Comparison of ENCODE assay signal across 7 mouse cellular contexts in the genomic region with DNA sequence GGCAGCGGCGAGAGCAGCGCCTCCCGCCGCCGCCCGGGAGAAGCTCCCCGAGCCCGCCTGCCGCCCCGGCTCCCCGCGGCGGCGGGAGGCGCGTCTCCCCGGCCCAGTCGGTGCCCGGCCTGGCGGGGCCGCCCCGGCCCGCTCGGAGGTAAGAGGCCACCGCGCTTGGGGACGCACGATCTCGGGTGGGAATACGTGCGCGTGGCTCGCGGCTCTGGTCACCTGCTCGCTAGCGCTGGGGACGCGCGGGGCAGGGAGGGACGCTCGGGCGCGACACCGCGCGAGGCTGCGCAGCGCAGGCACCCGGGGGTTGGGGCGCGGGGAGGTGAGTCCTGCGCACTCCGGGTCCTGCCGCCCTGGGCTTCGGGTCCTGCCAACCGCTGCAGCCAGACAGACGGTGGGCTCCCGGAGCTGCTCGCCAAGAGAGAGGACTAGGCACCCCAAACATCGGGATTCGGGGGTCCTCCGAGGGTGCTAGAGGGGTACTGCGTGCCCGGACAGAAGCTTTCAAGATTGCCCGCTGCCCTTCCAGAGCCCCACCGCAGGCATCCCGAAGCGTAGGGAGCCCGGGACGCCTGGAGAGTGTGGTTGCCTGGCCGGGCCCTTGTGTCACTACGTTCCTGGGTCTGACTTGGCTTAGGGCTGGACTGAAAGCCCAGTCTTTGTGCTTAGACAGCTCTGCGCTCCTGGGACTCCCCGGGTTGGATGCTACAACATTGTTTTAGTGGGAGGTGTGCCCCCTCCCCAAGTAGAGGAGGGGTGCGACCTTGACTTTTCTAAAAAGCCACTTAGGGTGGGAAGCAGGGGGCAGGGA. TPM values are rescaled to one million over a fixed set of nuclear protein-coding genes. Genes with fewer than 3 reads are reported as not detected.
DNase-seq lines count a peak whose midpoint lies in the region; ATAC-seq and TF ChIP-seq lines count a peak whose summit lies in the region.

No protein-coding gene starts in this region.

- peak; percentile 68; the same call in 1 of the 2 replicates for ATAC-seq in hindbrain, embryonic 11.5 days (ENCODE audit: low FRiP score)
- peak; percentile 71; the same call in 1 of the 2 replicates for ATAC-seq in midbrain, embryonic 14.5 days (ENCODE audit: low FRiP score, low TSS enrichment)

- H3K36me3 ChIP-seq in hindbrain, embryonic 11.5 days (ENCODE audit: control insufficient read depth, insufficient read depth, low read length) = no peaks in the 10 kb centered on the region
- no peaks in the 10 kb centered on the region for H3K36me3 ChIP-seq in midbrain, embryonic 14.5 days (ENCODE audit: control insufficient read depth, insufficient read depth, low read length)

- TF ChIP-seq POLR2A in embryonic fibroblast, embryonic 13.5 days (IDR thresholded peaks at IDR 0.05; ENCODE audit: low read depth, low read length) = no peak

- no peak for TF ChIP-seq CTCF in embryonic fibroblast, embryonic 13.5 days (IDR thresholded peaks at IDR 0.05; ENCODE audit: borderline replicate concordance, insufficient read depth, low read length)

- peak overlapping the region; percentile 40 for H3K9ac ChIP-seq in hindbrain, embryonic 11.5 days (ENCODE audit: low read depth, low read length)
- peak overlapping the region; percentile 67 for H3K9ac ChIP-seq in midbrain, embryonic 14.5 days (replicated peaks; ENCODE audit: low read length)

- peaks cover 46% of the 10 kb centered on the region for H3K27me3 ChIP-seq in hindbrain, embryonic 11.5 days (ENCODE audit: control insufficient read depth, insufficient read depth, low read length)
- H3K27me3 ChIP-seq in midbrain, embryonic 14.5 days (ENCODE audit: control insufficient read depth, insufficient read depth, low read length) = peaks cover 53% of the 10 kb centered on the region

- H3K4me3 ChIP-seq in embryonic fibroblast, embryonic 13.5 days (ENCODE audit: insufficient read depth, low read length) = peak overlapping the region; percentile 35
- peak overlapping the region; percentile 67 for H3K4me3 ChIP-seq in hindbrain, embryonic 11.5 days (ENCODE audit: low read depth, low read length)
- peak overlapping the region; percentile 67 for H3K4me3 ChIP-seq in midbrain, embryonic 14.5 days (replicated peaks; ENCODE audit: low read depth, low read length)

- H3K27ac ChIP-seq in embryonic fibroblast, embryonic 13.5 days (ENCODE audit: insufficient read depth, low read length) = no peak overlapping the region
- H3K27ac ChIP-seq in hindbrain, embryonic 11.5 days (ENCODE audit: low read depth, low read length) = no peak overlapping the region
- no peak overlapping the region for H3K27ac ChIP-seq in midbrain, embryonic 14.5 days (replicated peaks; ENCODE audit: low read depth, low read length)

- peak overlapping the region; percentile 98 for H3K4me2 ChIP-seq in hindbrain, embryonic 11.5 days (replicated peaks; ENCODE audit: low read depth, low read length)
- peak overlapping the region; percentile 99 for H3K4me2 ChIP-seq in midbrain, embryonic 14.5 days (ENCODE audit: low read length)

- WGBS in hindbrain, embryonic 11.5 days = under 1% methylated on average over 51 of the region's 76 CpGs
- WGBS in midbrain, embryonic 14.5 days = under 1% methylated on average over 70 of the region's 76 CpGs

- H3K9me3 ChIP-seq in hindbrain, embryonic 11.5 days (ENCODE audit: control insufficient read depth, low read length) = no peaks in the 10 kb centered on the region
- H3K9me3 ChIP-seq in midbrain, embryonic 14.5 days (ENCODE audit: control insufficient read depth, low read length) = no peaks in the 10 kb centered on the region

- peaks cover 3% of the 10 kb centered on the region for H3K4me1 ChIP-seq in embryonic fibroblast, embryonic 13.5 days (ENCODE audit: control insufficient read depth, insufficient read depth, low read length)
- H3K4me1 ChIP-seq in hindbrain, embryonic 11.5 days (replicated peaks; ENCODE audit: control insufficient read depth, insufficient read depth, low read length) = no peaks in the 10 kb centered on the region
- H3K4me1 ChIP-seq in midbrain, embryonic 14.5 days (ENCODE audit: control insufficient read depth, insufficient read depth, low read length) = 0 out of 2 replicates have a peak, but pooled peaks cover 15% of the 10 kb centered on the region

- DNase-seq in NIH3T3 (ENCODE audit: low read depth) = peak; percentile 30
- peak; percentile 52 to 69 for DNase-seq in adrenal gland, postnatal 36 days
- DNase-seq in hindbrain, embryonic 11.5 days (ENCODE audit: low spot score) = peak; percentile 62
- peak; percentile 53 to 56 for DNase-seq in left cerebral cortex, adult 8-10 months (ENCODE audit: low spot score in 2 of 2)
- peak; percentile 74 for DNase-seq in midbrain, embryonic 14.5 days
- DNase-seq in testis, postnatal 10 days (ENCODE audit: low spot score) = peak; percentile 58

RNA-seq across cellular contexts. Expression of a gene that starts 0.5 kb away (rescaled TPM):
- total RNA-seq in adrenal gland, postnatal 36 days (2021) = 1 to 10 TPM; 1.2 to 5.0 TPM
- 0.73 and 1.7 TPM in 2 replicates for polyA plus RNA-seq in embryonic fibroblast, embryonic 13.5 days (2011; ENCODE audit: insufficient read length, low read depth, missing spikeins)
- 0.12 TPM in 1 of 2 replicates, not detected in the other for polyA plus RNA-seq in hindbrain, embryonic 11.5 days (2014; fragmentation: Nextera tagmentation; extraction: Ambion mirVana)
- 10 to 100 TPM; 53.6 to 61.4 (median 58.7) TPM for total RNA-seq in left cerebral cortex, adult 8-10 months (2022)
- polyA plus RNA-seq in midbrain, embryonic 14.5 days (2014; fragmentation: Nextera tagmentation; extraction: Ambion mirVana) = 0.33 and 0.42 TPM in 2 replicates
